Mouse (Mus musculus) intestine, embryonic 14.5 days (tissue): Measurements from ENCODE around the gene Gjb6. TPM values are rescaled to one million over a fixed set of nuclear protein-coding genes. Genes with fewer than 3 reads are reported as not detected.

Source experiments
- ATAC-seq: fragments of 200-750 bp; cut with Nextera tagmentation; replicated peaks from 2 replicates; pipeline ENCODE4 v1.8.0; 2017; ENCODE audit warnings: low read depth, moderate number of reproducible peaks, moderate TSS enrichment, moderate library complexity; ENCODE audit not compliant: low FRiP score, low TSS enrichment
- DNase-seq: peaks from one replicate; pipeline ENCODE4 v3.0.0-alpha.2; 2018; ENCODE audit warnings: low spot score
- H3K27ac ChIP-seq: fragments of 300-500 bp; sonication (generic); 2 replicates; pipeline ENCODE4 v1.5.1; 2014; ENCODE audit warnings: low read depth, mild to moderate bottlenecking, control low read depth
- H3K27me3 ChIP-seq: fragments of 300-500 bp; sonication (generic); replicated peaks from 2 replicates; pipeline ENCODE4 v1.6.1; 2014; ENCODE audit warnings: low read length, control low read depth; ENCODE audit not compliant: control insufficient read depth, insufficient read depth
- H3K36me3 ChIP-seq: fragments of 300-500 bp; sonication (generic); 2 replicates; pipeline ENCODE4 v1.6.1; 2014; ENCODE audit warnings: low read length, control low read depth; ENCODE audit not compliant: control insufficient read depth, insufficient read depth
- H3K4me1 ChIP-seq: fragments of 300-500 bp; sonication (generic); replicated peaks from 2 replicates; pipeline ENCODE4 v1.6.1; 2014; ENCODE audit warnings: low read length, control low read depth, mixed read lengths; ENCODE audit not compliant: control insufficient read depth, insufficient read depth
- H3K4me2 ChIP-seq: fragments of 300-500 bp; sonication (generic); 2 replicates; pipeline ENCODE4 v1.6.1; 2014; ENCODE audit warnings: low read length
- H3K4me3 ChIP-seq: fragments of 300-500 bp; sonication (generic); 2 replicates; pipeline ENCODE4 v1.5.1; 2014; ENCODE audit warnings: low read depth, low read length, control low read depth, mixed read lengths
- H3K9ac ChIP-seq: fragments of 300-500 bp; sonication (generic); 2 replicates; pipeline ENCODE4 v1.6.1; 2014; ENCODE audit warnings: mild to moderate bottlenecking, low read length
- H3K9me3 ChIP-seq: fragments of 300-500 bp; sonication (generic); 2 replicates; pipeline ENCODE4 v1.6.1; 2016; ENCODE audit warnings: low read length, control low read depth; ENCODE audit not compliant: control insufficient read depth
- WGBS: fragments of 180-500 bp; shearing (Covaris S2); extraction: QIAGEN DNeasy Blood & Tissue Kit; methylation state at CpG from one replicate; pipeline ENCODE4 v1.1.7; 2014; 5-methylcytosine and 5-hydroxymethylcytosine counted together
- polyA plus RNA-seq: library from polyadenylated mRNA; unstranded; fragments of >200 nt; fragmentation: Nextera tagmentation; extraction: Ambion mirVana; gene quantifications from 2 replicates; pipeline ENCODE4 v1.2.1, GENCODE M21; 2014

Gene Gjb6
- polyA plus RNA-seq, 1 experiment from 2014 or later: not detected

- no peak overlapping the region for H3K27ac ChIP-seq
- no peaks in the 10 kb centered on the region for H3K9me3 ChIP-seq
- H3K36me3 ChIP-seq: no peaks in the 10 kb centered on the region
- H3K9ac ChIP-seq: no peak overlapping the region
- peaks cover 54% of the 10 kb centered on the region for H3K27me3 ChIP-seq
- 52% methylated on average over 6 of the region's 6 CpGs for WGBS
- H3K4me2 ChIP-seq: no peak overlapping the region; the same call in 1 of the 2 replicates
- H3K4me3 ChIP-seq: no peak overlapping the region
- H3K4me1 ChIP-seq: 0 out of 2 replicates have a peak, but pooled peaks cover 4% of the 10 kb centered on the region
- ATAC-seq (no peak), DNase-seq (no peak)
These were observed 30.3 kb downstream of the Gjb6 start for GRCm38 (mm10) chr14:57103121-57103520.

GRCm38 (mm10) chr14:57101623-57102022 is 31.8 kb downstream of the Gjb6 start:
- 72% methylated on average over 7 of the region's 7 CpGs for WGBS
- no peaks in the 10 kb centered on the region for H3K36me3 ChIP-seq
- ATAC-seq: no peak

GRCm38 (mm10) chr14:57095855-57096254 is 37.6 kb downstream of the Gjb6 start:
- H3K9ac ChIP-seq: no peak overlapping the region
- no peak overlapping the region for H3K4me3 ChIP-seq
- WGBS: 65% methylated on average over 4 of the region's 4 CpGs
- no peak overlapping the region for H3K4me2 ChIP-seq
- H3K27me3 ChIP-seq: no peaks in the 10 kb centered on the region
- H3K9me3 ChIP-seq: no peaks in the 10 kb centered on the region
- no peaks in the 10 kb centered on the region for H3K36me3 ChIP-seq
- ATAC-seq (no peak), DNase-seq (no peak)
- no peaks in the 10 kb centered on the region for H3K4me1 ChIP-seq
- H3K27ac ChIP-seq: no peak overlapping the region

More at GRCm38 (mm10) chr14:57101623-57102022, 31.8 kb downstream of the Gjb6 start:
- DNase-seq: no peak
- H3K27ac ChIP-seq: no peak overlapping the region
- no peak overlapping the region for H3K4me3 ChIP-seq
- H3K9me3 ChIP-seq: no peaks in the 10 kb centered on the region
- H3K4me2 ChIP-seq: no peak overlapping the region
- no peak overlapping the region for H3K9ac ChIP-seq
- peaks cover 47% of the 10 kb centered on the region for H3K27me3 ChIP-seq
- H3K4me1 ChIP-seq: 0 out of 2 replicates have a peak, but pooled peaks cover 4% of the 10 kb centered on the region

GRCm38 (mm10) chr14:57093029-57093428 is 40.4 kb downstream of the Gjb6 start:
- Histone ChIP-seq H3K4me3 (no peak overlapping the region), H3K4me1 (no peaks in the 10 kb centered on the region), H3K9me3 (no peaks in the 10 kb centered on the region), H3K9ac (no peak overlapping the region), H3K4me2 (no peak overlapping the region), H3K27me3 (no peaks in the 10 kb centered on the region), H3K27ac (no peak overlapping the region), H3K36me3 (no peaks in the 10 kb centered on the region)
- no peak for ATAC-seq
- DNase-seq: peak; percentile 66
- 11% methylated on average over 8 of the region's 8 CpGs for WGBS

- Histone ChIP-seq H3K27ac (no peak overlapping the region), H3K27me3 (no peaks in the 10 kb centered on the region), H3K9ac (no peak overlapping the region), H3K4me3 (no peak overlapping the region), H3K4me2 (no peak overlapping the region), H3K9me3 (no peaks in the 10 kb centered on the region), H3K4me1 (no peaks in the 10 kb centered on the region), H3K36me3 (no peaks in the 10 kb centered on the region)
- DNase-seq (no peak), ATAC-seq (no peak)
- 45% methylated on average over 2 of the region's 2 CpGs for WGBS
These were observed 43.4 kb downstream of the Gjb6 start for GRCm38 (mm10) chr14:57090001-57090400.

- H3K9me3 ChIP-seq: no peaks in the 10 kb centered on the region
- no peak overlapping the region for H3K9ac ChIP-seq
- 0 out of 2 replicates have a peak, but pooled peaks cover 2% of the 10 kb centered on the region for H3K4me1 ChIP-seq
- ATAC-seq (no peak; the same call in 1 of the 2 replicates), DNase-seq (no peak)
- no peak overlapping the region for H3K4me3 ChIP-seq
- H3K36me3 ChIP-seq: no peaks in the 10 kb centered on the region
- H3K27ac ChIP-seq: no peak overlapping the region
- H3K4me2 ChIP-seq: no peak overlapping the region
- 83% methylated on average over 7 of the region's 7 CpGs for WGBS
- H3K27me3 ChIP-seq: no peaks in the 10 kb centered on the region
These were observed 44.3 kb downstream of the Gjb6 start for GRCm38 (mm10) chr14:57089107-57089506.

- Histone ChIP-seq H3K4me2 (peak overlapping the region; percentile 23; the same call in 1 of the 2 replicates), H3K27me3 (no peaks in the 10 kb centered on the region), H3K27ac (no peak overlapping the region), H3K9ac (no peak overlapping the region), H3K36me3 (no peaks in the 10 kb centered on the region), H3K4me1 (0 out of 2 replicates have a peak, but pooled peaks cover 6% of the 10 kb centered on the region), H3K4me3 (no peak overlapping the region), H3K9me3 (no peaks in the 10 kb centered on the region)
- DNase-seq: peak; percentile 70
- no peak; the same call in 1 of the 2 replicates for ATAC-seq
- 19% methylated on average over 11 of the region's 11 CpGs for WGBS
These were observed 49.2 kb downstream of the Gjb6 start for GRCm38 (mm10) chr14:57084180-57084668.

GRCm38 (mm10) chr14:57082863-57083262 is 50.5 kb downstream of the Gjb6 start:
- Histone ChIP-seq H3K4me2 (no peak overlapping the region), H3K9ac (no peak overlapping the region), H3K27ac (no peak overlapping the region), H3K4me3 (no peak overlapping the region), H3K9me3 (no peaks in the 10 kb centered on the region), H3K4me1 (0 out of 2 replicates have a peak, but pooled peaks cover 6% of the 10 kb centered on the region), H3K27me3 (no peaks in the 10 kb centered on the region), H3K36me3 (no peaks in the 10 kb centered on the region)
- no peak for DNase-seq
- WGBS: 100% methylated on average over 1 of the region's 1 CpGs
- no peak for ATAC-seq

GRCm38 (mm10) chr14:57075537-57075936 is 57.9 kb downstream of the Gjb6 start:
- H3K27me3 ChIP-seq: no peaks in the 10 kb centered on the region
- H3K27ac ChIP-seq: no peak overlapping the region
- no peaks in the 10 kb centered on the region for H3K4me1 ChIP-seq
- no peak overlapping the region for H3K4me2 ChIP-seq
- no peaks in the 10 kb centered on the region for H3K36me3 ChIP-seq
- H3K9ac ChIP-seq: no peak overlapping the region
- 73% methylated on average over 6 of the region's 6 CpGs for WGBS
- DNase-seq (no peak), ATAC-seq (no peak)
- no peaks in the 10 kb centered on the region for H3K9me3 ChIP-seq
- H3K4me3 ChIP-seq: no peak overlapping the region
